In the genomic region with DNA sequence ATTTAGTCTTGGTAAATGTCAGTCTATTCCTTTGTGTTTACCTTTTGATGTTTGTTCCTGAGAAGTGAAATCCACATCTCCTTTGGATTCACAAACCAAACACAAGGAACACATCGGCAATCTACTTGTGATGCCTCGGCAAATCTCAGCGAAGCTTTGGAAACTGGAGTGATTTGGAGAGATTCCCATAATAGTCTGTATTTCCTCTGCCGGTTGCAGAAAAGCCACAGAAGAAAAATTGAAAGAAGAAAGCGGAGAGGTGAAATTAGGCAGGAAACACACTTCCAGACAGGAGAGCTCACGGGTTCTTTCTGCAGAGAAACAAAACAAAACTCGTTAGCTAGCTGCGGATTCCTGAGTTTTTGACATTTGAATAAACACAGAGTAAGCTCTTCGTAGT, we compare ENCODE assay signal across 10 mouse cellular contexts. TPM values are rescaled to one million over a fixed set of nuclear protein-coding genes. Genes with fewer than 3 reads are reported as not detected.
DNase-seq lines count a peak whose midpoint lies in the region; ATAC-seq and TF ChIP-seq lines count a peak whose summit lies in the region.
"Had no signal": no experiment of that assay in that cellular context is flagged by ENCODE, and none has a peak within 500 bp of the region (broad histone marks: within the 10 kb centered on the region; RNA-seq: fewer than 3 reads in every experiment).

No protein-coding gene starts in this region.

- no peaks in the 10 kb centered on the region for H3K36me3 ChIP-seq in forebrain, embryonic 15.5 days
- no peaks in the 10 kb centered on the region for H3K36me3 ChIP-seq in forebrain, embryonic 10.5 days (replicated peaks)
- H3K36me3 ChIP-seq in midbrain, embryonic 14.5 days (ENCODE audit: control insufficient read depth, insufficient read depth, low read length): no peaks in the 10 kb centered on the region
- no peaks in the 10 kb centered on the region for H3K36me3 ChIP-seq in midbrain, embryonic 10.5 days
- no peaks in the 10 kb centered on the region for H3K36me3 ChIP-seq in kidney, postnatal 0 days (ENCODE audit: insufficient read depth, low read length)

- peak overlapping the region; percentile 36 for H3K4me2 ChIP-seq in forebrain, embryonic 15.5 days (replicated peaks)
- no peak overlapping the region for H3K4me2 ChIP-seq in midbrain, embryonic 14.5 days (ENCODE audit: low read length)
- H3K4me2 ChIP-seq in kidney, postnatal 0 days (ENCODE audit: low read length): peak overlapping the region; percentile 23

- WGBS in forebrain, embryonic 15.5 days: 41% methylated on average over 9 of the region's 9 CpGs
- WGBS in forebrain, embryonic 10.5 days: 79% methylated on average over 9 of the region's 9 CpGs
- 79% methylated on average over 9 of the region's 9 CpGs for WGBS in midbrain, embryonic 14.5 days
- 79% methylated on average over 9 of the region's 9 CpGs for WGBS in midbrain, embryonic 10.5 days
- WGBS in kidney, postnatal 0 days: 46% methylated on average over 9 of the region's 9 CpGs
- 8% methylated on average over 9 of the region's 9 CpGs for WGBS in olfactory bulb, adult 2 months

- no peak for TF ChIP-seq POLR2A in olfactory bulb, adult 2 months (IDR thresholded peaks at IDR 0.05; ENCODE audit: insufficient read depth, low read depth, low read length)

- ATAC-seq in forebrain, embryonic 15.5 days (replicated peaks): no peak
- ATAC-seq in midbrain, embryonic 14.5 days (ENCODE audit: low FRiP score, low TSS enrichment): no peak
- ATAC-seq in kidney, postnatal 0 days (replicated peaks; ENCODE audit: low FRiP score, low read depth): no peak

- H3K27me3 ChIP-seq in forebrain, embryonic 15.5 days: no peaks in the 10 kb centered on the region
- no peaks in the 10 kb centered on the region for H3K27me3 ChIP-seq in forebrain, embryonic 10.5 days (ENCODE audit: poor library complexity, severe bottlenecking)
- H3K27me3 ChIP-seq in midbrain, embryonic 14.5 days (ENCODE audit: control insufficient read depth, insufficient read depth, low read length): no peaks in the 10 kb centered on the region
- H3K27me3 ChIP-seq in midbrain, embryonic 10.5 days (ENCODE audit: low read depth, poor library complexity, severe bottlenecking): no peaks in the 10 kb centered on the region
- H3K27me3 ChIP-seq in kidney, postnatal 0 days (ENCODE audit: insufficient read depth, low read length): no peaks in the 10 kb centered on the region

- intact Hi-C loops in gastrocnemius, postnatal 14 days (cut with DNase I; ENCODE audit: low total_unique reads): loop anchor here (10.0 kb wide), 1 partner anchor 125 kb away; no protein-coding TSS in a partner anchor

- no peaks in the 10 kb centered on the region for H3K9me3 ChIP-seq in forebrain, embryonic 15.5 days
- H3K9me3 ChIP-seq in forebrain, embryonic 10.5 days: no peaks in the 10 kb centered on the region
- H3K9me3 ChIP-seq in midbrain, embryonic 14.5 days (ENCODE audit: control insufficient read depth, low read length): no peaks in the 10 kb centered on the region
- H3K9me3 ChIP-seq in midbrain, embryonic 10.5 days (replicated peaks): no peaks in the 10 kb centered on the region
- H3K9me3 ChIP-seq in kidney, postnatal 0 days (replicated peaks; ENCODE audit: low read length): no peaks in the 10 kb centered on the region

- H3K9ac ChIP-seq in forebrain, embryonic 15.5 days (replicated peaks): 0 out of 2 replicates have a peak overlapping the region, but pooled peaks have one; percentile 24
- no peak overlapping the region for H3K9ac ChIP-seq in midbrain, embryonic 14.5 days (replicated peaks; ENCODE audit: low read length)
- H3K9ac ChIP-seq in kidney, postnatal 0 days (ENCODE audit: low read depth, low read length): 0 out of 2 replicates have a peak overlapping the region, but pooled peaks have one; percentile 13
- H3K9ac ChIP-seq: liver, embryonic 14.5 days had no signal

- no peak for DNase-seq in forebrain, embryonic 10.5 days (ENCODE audit: extremely low spot score, low spot score)
- peak; percentile 23 for DNase-seq in midbrain, embryonic 14.5 days
- no peak for DNase-seq in midbrain, embryonic 10.5 days (ENCODE audit: low spot score)
- DNase-seq in kidney, postnatal 0 days (ENCODE audit: low spot score): peak; percentile 76
- DNase-seq in gastrocnemius, postnatal 14 days: no peak
- no peak for DNase-seq in ovary, postnatal 14 days (ENCODE audit: low spot score)

- H3K4me3 ChIP-seq in forebrain, embryonic 15.5 days: peak overlapping the region; percentile 31
- H3K4me3 ChIP-seq in forebrain, embryonic 10.5 days: no peak overlapping the region
- H3K4me3 ChIP-seq in midbrain, embryonic 14.5 days (replicated peaks; ENCODE audit: low read depth, low read length): no peak overlapping the region
- H3K4me3 ChIP-seq in midbrain, embryonic 10.5 days: no peak overlapping the region
- 0 out of 2 replicates have a peak overlapping the region, but pooled peaks have one; percentile 16 for H3K4me3 ChIP-seq in kidney, postnatal 0 days (replicated peaks; ENCODE audit: low read depth, low read length)
- peak overlapping the region; percentile 28; the same call in 1 of the 2 replicates for H3K4me3 ChIP-seq in olfactory bulb, adult 2 months (ENCODE audit: insufficient read depth, low read depth, low read length)

- 0 out of 2 replicates have a peak overlapping the region, but pooled peaks have one; percentile 37 for H3K27ac ChIP-seq in forebrain, embryonic 15.5 days (replicated peaks)
- no peak overlapping the region for H3K27ac ChIP-seq in forebrain, embryonic 10.5 days
- H3K27ac ChIP-seq in midbrain, embryonic 14.5 days (replicated peaks; ENCODE audit: low read depth, low read length): no peak overlapping the region
- no peak overlapping the region for H3K27ac ChIP-seq in midbrain, embryonic 10.5 days (replicated peaks)
- no peak overlapping the region for H3K27ac ChIP-seq in kidney, postnatal 0 days
- H3K27ac ChIP-seq in olfactory bulb, adult 2 months (ENCODE audit: insufficient read depth, low read depth, low read length): peak overlapping the region; percentile 50; the same call in 1 of the 2 replicates
- H3K27ac ChIP-seq: liver, embryonic 14.5 days had no signal

- TF ChIP-seq CTCF in kidney, postnatal 0 days (IDR thresholded peaks at IDR 0.05; ENCODE audit: low read depth): no peak
- no peak for TF ChIP-seq CTCF in olfactory bulb, adult 2 months (IDR thresholded peaks at IDR 0.05; ENCODE audit: insufficient read depth, low read depth, low read length)

- H3K4me1 ChIP-seq in forebrain, embryonic 15.5 days: no peaks in the 10 kb centered on the region
- no peaks in the 10 kb centered on the region for H3K4me1 ChIP-seq in forebrain, embryonic 10.5 days
- no peaks in the 10 kb centered on the region for H3K4me1 ChIP-seq in midbrain, embryonic 14.5 days (ENCODE audit: control insufficient read depth, insufficient read depth, low read length)
- no peaks in the 10 kb centered on the region for H3K4me1 ChIP-seq in midbrain, embryonic 10.5 days
- no peaks in the 10 kb centered on the region for H3K4me1 ChIP-seq in kidney, postnatal 0 days (replicated peaks; ENCODE audit: insufficient read depth, low read length)
- H3K4me1 ChIP-seq in olfactory bulb, adult 2 months (ENCODE audit: control insufficient read depth, insufficient read depth, low read length): peaks cover 3% of the 10 kb centered on the region; the same call in 1 of the 2 replicates

RNA-seq across cellular contexts. Expression of a gene that starts 12.1 kb away (rescaled TPM):
- 0.11 and 0.13 TPM in 2 replicates for polyA plus RNA-seq in forebrain, embryonic 15.5 days (2015; fragmentation: Nextera tagmentation; extraction: Ambion mirVana)
- polyA plus RNA-seq in forebrain, embryonic 10.5 days (2016; fragmentation: Nextera tagmentation; extraction: Ambion mirVana): not detected in 2 replicates
- not detected in 2 replicates for polyA plus RNA-seq in midbrain, embryonic 14.5 days (2014; fragmentation: Nextera tagmentation; extraction: Ambion mirVana)
- 0.15 TPM in 1 of 2 replicates, not detected in the other for polyA plus RNA-seq in midbrain, embryonic 10.5 days (2016; fragmentation: Nextera tagmentation; extraction: Ambion mirVana)
- 0.18 and 0.19 TPM in 2 replicates for polyA plus RNA-seq in kidney, postnatal 0 days (2015; fragmentation: Nextera tagmentation; extraction: Ambion mirVana)
- not detected in 2 replicates for polyA plus RNA-seq in olfactory bulb, adult 2 months (2012; ENCODE audit: insufficient read depth, insufficient read length, low replicate concordance, missing spikeins)
- total RNA-seq in gastrocnemius, postnatal 14 days (2021): not detected
- polyA plus RNA-seq: embryonic facial prominence, embryonic 11.5 days had no signal

RNA-seq across cellular contexts. Expression of a gene that starts 27.5 kb away (rescaled TPM):
- 59.0 and 60.4 TPM in 2 replicates for polyA plus RNA-seq in forebrain, embryonic 15.5 days (2015; fragmentation: Nextera tagmentation; extraction: Ambion mirVana)
- polyA plus RNA-seq in forebrain, embryonic 10.5 days (2016; fragmentation: Nextera tagmentation; extraction: Ambion mirVana): 21.5 and 21.8 TPM in 2 replicates
- polyA plus RNA-seq in midbrain, embryonic 14.5 days (2014; fragmentation: Nextera tagmentation; extraction: Ambion mirVana): 41.3 and 49.2 TPM in 2 replicates
- polyA plus RNA-seq in midbrain, embryonic 10.5 days (2016; fragmentation: Nextera tagmentation; extraction: Ambion mirVana): 14.5 and 17.1 TPM in 2 replicates
- 26.5 and 27.5 TPM in 2 replicates for polyA plus RNA-seq in kidney, postnatal 0 days (2015; fragmentation: Nextera tagmentation; extraction: Ambion mirVana)
- not detected in 2 replicates for polyA plus RNA-seq in olfactory bulb, adult 2 months (2012; ENCODE audit: insufficient read depth, insufficient read length, low replicate concordance, missing spikeins)
- total RNA-seq in gastrocnemius, postnatal 14 days (2021): 10 to 100 TPM in 1 of 2 experiments, 1 to 10 TPM in 1; 9.0 to 10.0 TPM

Comparison
In these comparisons a context has a peak if more than half of its experiments do, and no peak if none do; other contexts are left out.
1. H3K27ac ChIP-seq: peak in forebrain, embryonic 15.5 days (single experiment) and olfactory bulb, adult 2 months (single experiment); none in forebrain, embryonic 10.5 days (single experiment), midbrain, embryonic 14.5 days (single experiment), midbrain, embryonic 10.5 days (single experiment) and kidney, postnatal 0 days (single experiment).
2. H3K4me3 ChIP-seq: peak in forebrain, embryonic 15.5 days (single experiment), kidney, postnatal 0 days (single experiment) and olfactory bulb, adult 2 months (single experiment); none in forebrain, embryonic 10.5 days (single experiment), midbrain, embryonic 14.5 days (single experiment) and midbrain, embryonic 10.5 days (single experiment).
3. DNase-seq: peak in midbrain, embryonic 14.5 days (single experiment) and kidney, postnatal 0 days (single experiment); none in forebrain, embryonic 10.5 days (single experiment), midbrain, embryonic 10.5 days (single experiment), gastrocnemius, postnatal 14 days (single experiment) and ovary, postnatal 14 days (single experiment).
4. RNA of a gene that starts 27.5 kb away (polyA plus RNA-seq): 59.0 to 60.4 TPM in forebrain, embryonic 15.5 days, 41.3 to 49.2 TPM in midbrain, embryonic 14.5 days, 26.5 to 27.5 TPM in kidney, postnatal 0 days, 21.5 to 21.8 TPM in forebrain, embryonic 10.5 days and 14.5 to 17.1 TPM in midbrain, embryonic 10.5 days; not detected in olfactory bulb, adult 2 months; every median in the first group is over 10 times any median in the second.